Mouse (Mus musculus) CD4-positive helper T cell, adult 2 months (primary cell): ENCODE data around the gene Pacs1.

ENCODE experiments used
- DNase-seq: peaks from one replicate; pipeline ENCODE4 v3.0.0-alpha.2; 2012; ENCODE audit warnings: low read depth, missing footprints, low spot score

Gene Pacs1

DNA sequence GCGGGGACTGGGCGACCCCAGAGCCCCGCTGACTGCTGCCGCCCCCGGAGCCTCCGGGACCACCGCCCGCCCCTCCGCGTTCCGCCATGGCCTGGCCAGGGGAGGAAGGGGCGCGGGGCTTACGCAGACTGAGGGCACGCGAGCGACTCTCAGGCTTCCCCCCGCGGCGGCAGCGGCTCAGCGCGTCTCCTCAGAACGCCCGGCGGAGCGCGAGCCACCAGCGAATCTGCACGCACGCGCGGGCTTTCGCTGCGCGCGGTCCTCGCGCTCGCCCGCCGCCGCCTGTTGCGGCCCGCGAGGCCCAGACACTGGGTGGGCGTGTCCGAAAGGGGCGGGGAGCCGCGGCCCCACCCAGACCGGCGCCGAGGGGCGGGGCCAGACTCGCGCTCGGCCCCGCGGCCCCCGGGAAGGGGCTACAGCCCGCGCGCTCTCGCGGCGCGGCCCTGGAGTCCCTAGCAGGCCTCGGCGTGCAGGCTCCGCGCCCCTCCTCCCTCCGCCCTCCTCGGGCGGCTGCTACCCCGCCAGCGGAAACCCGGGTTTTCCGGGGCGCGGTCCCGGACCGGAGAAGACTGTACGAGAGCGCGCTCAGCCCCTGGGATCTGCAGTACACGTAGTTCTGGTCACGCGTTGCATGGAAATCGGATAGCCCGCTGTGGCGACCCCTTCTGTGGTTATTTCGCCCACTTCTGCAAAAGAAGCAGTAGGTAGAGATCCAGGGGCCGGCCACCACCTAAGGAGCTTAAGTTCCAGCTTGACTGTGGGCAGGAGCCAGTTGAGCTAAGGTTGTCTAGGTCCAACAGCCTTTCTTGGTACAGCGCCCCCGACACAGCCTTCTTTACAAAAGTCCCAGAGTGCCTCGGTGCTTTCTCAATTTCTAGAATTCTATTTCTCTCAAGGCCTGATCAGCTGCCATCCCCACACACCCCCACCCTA is at the start of gene Pacs1:
TSS of gene Pacs1 (minus strand) at position 319 of the 933 bp plus-strand sequence.
- DNase-seq, result peak; percentile 97

DNA sequence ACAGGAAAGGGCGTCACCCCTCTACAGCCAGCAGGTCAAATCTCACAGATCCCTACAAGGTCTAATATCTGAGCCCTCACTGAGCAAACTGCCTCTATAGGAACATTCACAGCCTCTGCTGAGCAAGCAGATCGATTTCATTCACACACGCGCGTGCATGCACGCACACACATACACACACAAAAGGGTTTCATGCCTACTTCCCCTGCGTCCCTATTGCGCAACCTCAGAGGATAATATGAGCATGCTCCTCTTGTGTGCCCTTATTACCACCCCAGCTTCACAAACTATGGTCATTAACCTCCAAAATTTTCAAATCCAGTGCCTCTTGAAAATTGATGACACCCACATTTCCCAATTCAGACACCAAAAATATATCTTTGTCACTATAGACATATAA is 40.3 kb upstream of the Pacs1 start:
- no peak for DNase-seq

GRCm38 (mm10) chr19:5309025-5309424 is 36.1 kb upstream of the Pacs1 start:
- DNase-seq, result peak; percentile 51

GRCm38 (mm10) chr19:5306968-5307734 is 34.2 kb upstream of the Pacs1 start:
- peak; percentile 54 for DNase-seq

DNA sequence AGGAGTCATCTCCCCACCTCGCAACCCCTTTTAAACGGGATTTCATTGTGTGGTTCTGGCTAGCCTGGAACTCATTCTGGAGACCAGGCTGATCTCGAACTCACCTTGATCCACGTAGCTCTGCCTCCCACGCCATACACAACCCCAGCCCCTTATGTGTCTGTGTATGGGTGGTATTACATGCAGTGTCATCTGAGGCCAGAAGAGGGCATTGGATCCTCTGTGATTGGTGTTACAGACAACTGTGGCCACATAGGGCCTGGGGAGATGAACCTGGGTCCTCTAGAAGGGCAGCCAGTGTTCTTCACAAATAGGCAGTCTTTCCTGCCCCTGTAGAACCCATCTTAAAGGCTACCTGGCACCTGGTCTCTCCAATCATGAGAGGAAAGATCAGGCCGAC is 33.4 kb upstream of the Pacs1 start:
- DNase-seq, result no peak

GRCm38 (mm10) chr19:5302455-5302854 is 29.5 kb upstream of the Pacs1 start:
- DNase-seq, result peak; percentile 70

DNA sequence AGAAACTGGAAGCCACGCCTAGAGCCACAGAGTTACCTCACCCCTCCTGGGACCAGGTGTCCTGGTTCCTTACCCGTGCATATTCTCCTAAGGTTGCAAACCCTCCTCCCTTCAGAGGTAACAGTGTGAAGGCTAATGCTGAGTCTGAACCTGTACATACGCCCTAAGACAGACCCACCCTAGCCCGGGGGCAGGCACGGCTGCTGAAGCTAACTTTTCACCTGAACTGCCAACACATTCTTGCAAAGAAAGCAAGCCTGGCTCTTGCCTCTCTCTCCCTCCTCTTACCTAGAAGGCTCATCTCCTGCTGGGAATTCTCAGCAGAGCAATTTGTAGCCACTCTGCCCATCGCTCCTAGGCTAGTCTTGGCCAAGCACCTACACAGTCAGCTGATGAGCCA is 27.7 kb upstream of the Pacs1 start:
- DNase-seq, result no peak

- no peak for DNase-seq
Observed at GRCm38 (mm10) chr19:5297903-5298800, 25.2 kb upstream of the Pacs1 start, which contains the start of gene Gal3st3. TSS of gene Gal3st3 (plus strand) at chr19:5298331.

DNA sequence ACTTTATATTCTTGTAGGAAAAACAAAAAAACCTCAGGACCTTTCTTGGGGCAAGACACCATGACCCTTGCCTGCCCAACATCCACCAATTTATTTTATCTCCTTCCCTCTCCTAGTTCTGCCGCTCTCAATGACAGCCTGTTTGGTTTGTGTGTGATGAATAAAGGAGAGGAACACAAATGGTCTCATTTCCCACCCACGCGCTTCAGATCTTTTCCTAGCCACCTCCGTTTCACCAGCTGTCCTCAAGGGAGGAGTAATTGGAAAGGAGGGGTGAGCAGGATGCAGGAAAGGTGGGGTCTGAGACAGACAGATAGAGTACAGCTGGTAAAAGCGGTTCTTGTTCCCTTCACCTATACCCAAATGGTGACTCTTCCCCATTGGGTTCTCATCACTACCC is 23.7 kb upstream of the Pacs1 start:
- DNase-seq, result no peak

DNA sequence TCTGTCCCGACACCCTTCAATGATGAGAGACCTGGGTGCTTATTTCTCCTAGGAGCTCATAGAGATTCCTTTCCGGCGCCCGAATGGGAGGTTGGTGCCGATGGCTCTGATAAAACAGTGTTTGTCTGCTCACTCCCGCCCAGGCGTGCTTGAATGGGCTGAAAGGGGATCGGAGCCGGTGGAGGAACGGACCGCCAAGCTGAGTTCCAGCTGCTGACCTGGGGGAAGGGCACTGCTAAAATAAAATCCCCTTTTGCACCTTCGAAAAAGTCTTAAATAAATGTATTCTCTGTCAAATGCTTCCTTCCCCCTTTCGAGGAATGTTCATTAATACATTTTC is 22.8 kb upstream of the Pacs1 start:
- no peak for DNase-seq

DNA sequence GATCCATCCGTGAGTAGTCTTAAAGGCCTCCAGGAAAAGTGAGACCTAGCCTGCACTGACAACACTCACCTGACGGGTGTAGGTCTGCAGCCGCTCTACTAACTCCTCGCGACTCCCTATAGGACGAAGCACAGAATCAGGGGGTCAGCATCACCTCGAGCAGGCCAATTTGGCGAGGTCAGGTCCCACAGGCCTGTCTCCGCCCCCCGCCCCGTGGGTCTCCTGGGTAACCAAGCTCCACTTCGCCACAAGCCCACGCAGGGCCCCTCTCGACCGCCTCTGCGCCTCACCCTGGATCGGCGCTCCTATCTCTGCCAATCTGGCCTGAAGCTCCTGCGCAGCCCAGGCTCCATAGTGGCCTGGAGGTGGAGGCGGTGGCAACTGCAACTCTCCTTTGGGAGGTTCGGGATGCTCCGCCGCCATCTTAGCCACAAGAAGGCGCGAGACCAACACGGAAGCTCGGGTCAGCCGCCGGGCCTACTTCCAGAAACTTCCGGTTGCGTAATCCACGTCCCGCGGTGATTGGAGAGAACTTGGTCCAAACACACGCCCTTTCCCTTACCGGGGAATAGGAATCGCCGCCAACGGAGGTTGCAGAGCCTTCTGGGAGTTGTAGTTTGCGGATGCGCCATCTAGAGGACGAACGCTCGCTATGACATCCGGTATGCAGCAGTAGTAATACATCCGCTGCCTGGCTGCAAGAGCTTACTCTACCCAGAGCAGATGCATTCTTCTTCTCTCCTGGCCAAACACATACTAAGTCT is 22.2 kb upstream of the Pacs1 start, which contains the start of gene Sf3b2:
TSS of gene Sf3b2 (minus strand) at position 484 of the 764 bp plus-strand sequence.
- DNase-seq, result peak; percentile 99

DNA sequence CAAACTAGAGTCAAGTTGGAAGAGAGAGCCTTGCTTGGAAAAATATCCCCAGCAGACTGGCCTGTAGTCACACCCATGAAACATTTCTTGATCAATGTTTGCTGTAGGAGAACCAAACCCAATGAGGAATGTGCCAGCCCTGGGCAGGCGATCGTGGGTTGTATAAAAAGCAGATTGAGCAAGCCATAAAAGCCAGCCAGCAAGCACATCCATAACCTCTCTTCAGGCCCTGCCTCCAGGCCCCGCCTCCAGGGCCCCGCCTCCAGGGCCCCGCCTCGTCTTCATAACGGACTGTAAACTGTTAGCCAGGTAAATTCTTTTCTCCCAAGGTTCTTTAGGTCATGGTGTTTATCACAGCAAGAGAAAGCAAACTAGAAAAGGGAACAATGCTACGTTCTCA is 5.5 kb upstream of the Pacs1 start:
- DNase-seq, result no peak

GRCm38 (mm10) chr19:5277140-5277539 is 4.2 kb upstream of the Pacs1 start:
- DNase-seq, result peak; percentile 44

GRCm38 (mm10) chr19:5276531-5276930 is 3.6 kb upstream of the Pacs1 start:
- peak; percentile 16 for DNase-seq

GRCm38 (mm10) chr19:5275736-5276135 is 2.8 kb upstream of the Pacs1 start:
- peak; percentile 12 for DNase-seq

DNA sequence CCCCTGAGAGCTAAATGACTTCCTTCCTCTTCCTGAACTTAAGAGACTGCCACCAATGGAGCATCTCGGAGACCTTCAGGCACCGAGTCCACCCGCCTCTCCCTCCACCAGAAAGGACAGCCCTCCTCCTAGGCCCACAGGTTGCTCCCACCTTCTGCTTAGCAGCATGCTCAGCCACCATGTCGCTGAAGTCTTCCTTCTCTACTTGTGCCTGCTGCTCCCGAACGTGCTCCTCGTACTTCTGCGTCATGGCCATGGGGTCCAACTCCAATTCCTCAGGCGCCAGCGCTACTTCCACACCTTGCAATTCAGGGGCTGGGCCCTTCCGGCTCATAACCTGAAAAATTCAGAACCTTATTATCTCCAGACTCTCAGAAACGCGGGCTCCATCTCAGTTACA is 1.7 kb upstream of the Pacs1 start:
- DNase-seq, result no peak

DNA sequence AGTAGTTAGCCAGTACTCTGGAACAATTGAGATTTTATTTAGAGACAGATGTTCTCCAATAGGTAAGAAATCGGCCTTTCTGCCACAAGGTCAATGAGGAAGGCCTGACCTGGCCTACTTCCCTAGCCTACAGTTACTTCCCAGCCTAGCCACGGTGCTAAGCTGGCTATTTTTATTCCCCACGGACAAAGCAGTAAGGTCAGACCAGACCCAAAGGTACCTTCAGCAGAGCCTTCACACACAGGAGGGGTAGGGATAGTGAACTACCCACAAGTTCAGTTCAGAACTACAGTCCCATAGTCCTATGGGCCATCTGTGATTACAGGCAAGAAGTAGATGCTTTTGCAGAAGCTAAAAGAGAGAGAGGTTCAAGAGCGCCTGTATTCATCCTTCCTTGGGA is 997 bp upstream of the Pacs1 start:
- DNase-seq, result no peak

GRCm38 (mm10) chr19:5272326-5272795 is 558 bp downstream of the Pacs1 start:
- peak; percentile 51 for DNase-seq

DNA sequence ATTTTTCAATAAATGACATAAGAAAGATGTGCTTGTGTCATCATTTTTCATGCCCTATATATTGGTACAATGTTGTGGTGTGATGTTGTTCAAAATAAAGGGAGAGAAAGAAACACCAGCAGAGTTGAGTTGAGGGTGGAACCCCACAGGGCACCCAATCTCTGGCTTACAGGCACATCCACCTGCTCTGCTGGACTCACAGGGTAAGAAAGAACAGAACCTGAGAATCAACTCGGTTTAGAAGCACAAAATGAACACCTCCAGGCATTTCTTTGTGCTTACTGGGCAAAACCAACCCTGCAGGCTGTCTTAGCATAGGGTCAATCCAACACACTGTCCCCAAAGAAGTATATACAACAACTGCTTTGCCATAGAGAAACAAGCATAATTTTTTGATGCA is 1.5 kb downstream of the Pacs1 start:
- no peak for DNase-seq

DNA sequence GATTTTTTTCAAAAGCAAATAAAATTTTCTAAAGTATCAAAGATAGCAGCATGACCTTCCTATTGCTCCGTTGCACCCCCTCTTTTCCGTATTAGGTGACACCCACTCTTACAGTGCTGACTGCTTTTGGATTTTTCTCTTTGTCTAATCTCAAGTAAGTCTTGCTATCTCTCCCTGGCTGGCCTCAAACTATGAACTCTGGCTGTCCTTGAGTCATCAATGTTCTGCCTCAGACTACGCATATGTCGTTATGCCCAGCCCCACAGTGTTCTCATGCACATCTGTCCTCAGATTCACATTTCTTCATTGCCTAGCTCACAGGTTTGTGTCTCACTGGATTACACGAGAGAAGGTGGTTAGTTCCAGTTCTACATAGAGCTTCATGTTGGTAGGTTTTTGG is 3.5 kb downstream of the Pacs1 start:
- DNase-seq, result no peak

DNA sequence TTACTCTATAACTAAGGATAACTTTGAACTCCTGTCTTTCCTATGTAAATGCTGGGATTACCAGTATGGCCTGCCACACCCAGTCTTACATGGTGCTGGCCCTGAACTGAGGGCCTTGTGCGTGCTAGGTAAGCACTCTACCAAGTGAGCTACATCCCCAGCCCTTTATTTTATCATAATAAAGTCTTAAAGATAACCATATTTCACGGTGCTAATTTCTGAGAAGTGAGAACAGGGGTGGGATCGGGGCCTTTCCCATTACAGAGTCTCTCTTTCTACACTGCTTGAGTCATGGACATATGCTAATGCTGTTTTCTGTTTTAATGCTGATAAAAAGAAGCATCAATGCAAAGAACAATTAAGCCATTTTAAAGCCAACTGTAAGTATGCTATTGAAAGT is 4.0 kb downstream of the Pacs1 start:
- no peak for DNase-seq
